Mouse (Mus musculus): ENCODE measurements at regions not wholly inside any gene's neighbourhood (a gene's known extent, or its start where the extent isn't known, plus 50 kb on each side); places are given as distances from the start of the nearest gene placed in this dataset.

GRCm38 (mm10) chr14:76265819-76266218 lies 148.9 kb upstream of the Tsc22d1 start:
- no peak overlapping the region for H3K4me3 ChIP-seq (replicated peaks; ENCODE audit: extremely low read depth, low read depth, low read length)
- TF ChIP-seq POLR2A (IDR thresholded peaks at IDR 0.05; ENCODE audit: borderline replicate concordance, extremely low read depth, low read depth, low read length): no peak
- no peak for TF ChIP-seq CTCF (IDR thresholded peaks at IDR 0.05; ENCODE audit: insufficient read depth, low read length)
- WGBS: 90% methylated on average over 5 of the region's 5 CpGs
- no peaks in the 10 kb centered on the region for H3K4me1 ChIP-seq (ENCODE audit: control insufficient read depth, insufficient read depth, low read length)
- DNase-seq: no peak

- Histone ChIP-seq H3K4me3 (replicated peaks; ENCODE audit: extremely low read depth, low read depth, low read length) (no peak overlapping the region), H3K4me1 (ENCODE audit: control insufficient read depth, insufficient read depth, low read length) (no peaks in the 10 kb centered on the region)
- TF ChIP-seq POLR2A (IDR thresholded peaks at IDR 0.05; ENCODE audit: borderline replicate concordance, extremely low read depth, low read depth, low read length) (no peak), CTCF (IDR thresholded peaks at IDR 0.05; ENCODE audit: insufficient read depth, low read length) (no peak)
- DNase-seq: no peak
- WGBS: 80% methylated on average over 4 of the region's 4 CpGs
These were observed 148.5 kb upstream of the Tsc22d1 start for GRCm38 (mm10) chr14:76266249-76266648.

GRCm38 (mm10) chr14:76267091-76267490 lies 147.7 kb upstream of the Tsc22d1 start:
- no peak for DNase-seq
- Histone ChIP-seq H3K4me3 (replicated peaks; ENCODE audit: extremely low read depth, low read depth, low read length) (no peak overlapping the region), H3K4me1 (ENCODE audit: control insufficient read depth, insufficient read depth, low read length) (no peaks in the 10 kb centered on the region)
- whole genome bisulfite sequencing: 68% methylated on average over 4 of the region's 4 CpGs
- TF ChIP-seq CTCF (IDR thresholded peaks at IDR 0.05; ENCODE audit: insufficient read depth, low read length) (no peak), POLR2A (IDR thresholded peaks at IDR 0.05; ENCODE audit: borderline replicate concordance, extremely low read depth, low read depth, low read length) (no peak)

GRCm38 (mm10) chr14:76271190-76271589 lies 143.6 kb upstream of the Tsc22d1 start:
- 78% methylated on average over 11 of the region's 11 CpGs for WGBS
- no peak for DNase-seq
- Histone ChIP-seq H3K4me3 (replicated peaks; ENCODE audit: extremely low read depth, low read depth, low read length) (no peak overlapping the region), H3K4me1 (ENCODE audit: control insufficient read depth, insufficient read depth, low read length) (no peaks in the 10 kb centered on the region)
- TF ChIP-seq POLR2A (IDR thresholded peaks at IDR 0.05; ENCODE audit: borderline replicate concordance, extremely low read depth, low read depth, low read length) (no peak), CTCF (IDR thresholded peaks at IDR 0.05; ENCODE audit: insufficient read depth, low read length) (no peak)

- TF ChIP-seq POLR2A (IDR thresholded peaks at IDR 0.05; ENCODE audit: borderline replicate concordance, extremely low read depth, low read depth, low read length): no peak
- no peak for TF ChIP-seq CTCF (IDR thresholded peaks at IDR 0.05; ENCODE audit: insufficient read depth, low read length)
- DNase-seq: no peak
- Histone ChIP-seq H3K4me1 (ENCODE audit: control insufficient read depth, insufficient read depth, low read length) (no peaks in the 10 kb centered on the region), H3K4me3 (replicated peaks; ENCODE audit: extremely low read depth, low read depth, low read length) (no peak overlapping the region)
- WGBS: 60% methylated on average over 4 of the region's 4 CpGs
These were observed 141.9 kb upstream of the Tsc22d1 start for GRCm38 (mm10) chr14:76272840-76273239.

- no peak for TF ChIP-seq CTCF (IDR thresholded peaks at IDR 0.05; ENCODE audit: insufficient read depth, low read length)
- TF ChIP-seq POLR2A (IDR thresholded peaks at IDR 0.05; ENCODE audit: borderline replicate concordance, extremely low read depth, low read depth, low read length): no peak
- no peaks in the 10 kb centered on the region for H3K4me1 ChIP-seq (ENCODE audit: control insufficient read depth, insufficient read depth, low read length)
- no peak for DNase-seq
- 43% methylated on average over 9 of the region's 9 CpGs for WGBS
- no peak overlapping the region for H3K4me3 ChIP-seq (replicated peaks; ENCODE audit: extremely low read depth, low read depth, low read length)
These were observed 138.1 kb upstream of the Tsc22d1 start for GRCm38 (mm10) chr14:76276655-76277054.

- DNase-seq: no peak
- no peaks in the 10 kb centered on the region for H3K4me1 ChIP-seq (ENCODE audit: control insufficient read depth, insufficient read depth, low read length)
- no peak overlapping the region for H3K4me3 ChIP-seq (replicated peaks; ENCODE audit: extremely low read depth, low read depth, low read length)
- no peak for TF ChIP-seq POLR2A (IDR thresholded peaks at IDR 0.05; ENCODE audit: borderline replicate concordance, extremely low read depth, low read depth, low read length)
- no peak for TF ChIP-seq CTCF (IDR thresholded peaks at IDR 0.05; ENCODE audit: insufficient read depth, low read length)
- 72% methylated on average over 17 of the region's 17 CpGs for WGBS
These were observed 135.9 kb upstream of the Tsc22d1 start for GRCm38 (mm10) chr14:76278751-76279450.

GRCm38 (mm10) chr14:76279561-76279960 lies 135.2 kb upstream of the Tsc22d1 start:
- Histone ChIP-seq H3K4me1 (ENCODE audit: control insufficient read depth, insufficient read depth, low read length) (no peaks in the 10 kb centered on the region), H3K4me3 (replicated peaks; ENCODE audit: extremely low read depth, low read depth, low read length) (no peak overlapping the region)
- 81% methylated on average over 19 of the region's 19 CpGs for WGBS
- no peak for TF ChIP-seq POLR2A (IDR thresholded peaks at IDR 0.05; ENCODE audit: borderline replicate concordance, extremely low read depth, low read depth, low read length)
- TF ChIP-seq CTCF (IDR thresholded peaks at IDR 0.05; ENCODE audit: insufficient read depth, low read length): no peak
- no peak for DNase-seq

GRCm38 (mm10) chr14:76281867-76282266 lies 132.9 kb upstream of the Tsc22d1 start:
- H3K4me3 ChIP-seq (replicated peaks; ENCODE audit: extremely low read depth, low read depth, low read length): no peak overlapping the region
- TF ChIP-seq CTCF (IDR thresholded peaks at IDR 0.05; ENCODE audit: insufficient read depth, low read length): no peak
- TF ChIP-seq POLR2A (IDR thresholded peaks at IDR 0.05; ENCODE audit: borderline replicate concordance, extremely low read depth, low read depth, low read length): no peak
- no peak for DNase-seq
- H3K4me1 ChIP-seq (ENCODE audit: control insufficient read depth, insufficient read depth, low read length): no peaks in the 10 kb centered on the region
- 30% methylated on average over 5 of the region's 5 CpGs for WGBS

- no peak for DNase-seq
- 86% methylated on average over 8 of the region's 8 CpGs for WGBS
These were observed 127.0 kb upstream of the Tsc22d1 start for GRCm38 (mm10) chr14:76287768-76288167.

More at GRCm38 (mm10) chr14:76287768-76288167, 127.0 kb upstream of the Tsc22d1 start:
- Histone ChIP-seq H3K4me1 (ENCODE audit: control insufficient read depth, insufficient read depth, low read length) (no peaks in the 10 kb centered on the region), H3K4me3 (replicated peaks; ENCODE audit: extremely low read depth, low read depth, low read length) (no peak overlapping the region)
- TF ChIP-seq CTCF (IDR thresholded peaks at IDR 0.05; ENCODE audit: insufficient read depth, low read length): no peak
- no peak for TF ChIP-seq POLR2A (IDR thresholded peaks at IDR 0.05; ENCODE audit: borderline replicate concordance, extremely low read depth, low read depth, low read length)
